Mouse (Mus musculus): ENCODE data around the gene Adamts2. TPM values are rescaled to one million over a fixed set of nuclear protein-coding genes. Genes with fewer than 3 reads are reported as not detected.

Gene Adamts2
- total and polyA plus RNA-seq, 3 experiments = not detected

GRCm38 (mm10) chr11:50797674-50798073, 195.8 kb downstream of the Adamts2 start:
- H3K27ac ChIP-seq (ENCODE audit: insufficient read depth, low read depth) = no peak overlapping the region
- no peaks in the 10 kb centered on the region for H3K79me2 ChIP-seq (replicated peaks; ENCODE audit: control insufficient read depth, extremely low read depth, insufficient read depth, poor library complexity, severe bottlenecking)
- no peak overlapping the region for H3K4me2 ChIP-seq (ENCODE audit: insufficient read depth, low read depth, poor library complexity, severe bottlenecking)
- H3K4me1 ChIP-seq (ENCODE audit: control insufficient read depth in 1 of 2, insufficient read depth in 2 of 2) = no peaks in the 10 kb centered on the region
- H3K36me3 ChIP-seq (replicated peaks in 1 of 2; ENCODE audit: control insufficient read depth in 1 of 2, insufficient read depth in 1 of 2, low read length in 1 of 2) = no peaks in the 10 kb centered on the region
- H3K4me3 ChIP-seq (replicated peaks in 1 of 3; ENCODE audit: low read depth in 2 of 3, low read length in 2 of 3, poor library complexity in 1 of 3) = no peak overlapping the region
- no peak for DNase-seq (ENCODE audit: extremely low read depth)
- in situ Hi-C loops (cut with MboI; ENCODE audit: low pct_ligation_motif_present, low pct_unique_long_range_greater_than_20kb, low sequenced_read_pairs) = loop anchor here (25.0 kb wide), 1 partner anchor 265 kb away; the partner anchor contains the start of gene Zfp354a
- no peak for TF ChIP-seq MAX (IDR thresholded peaks at IDR 0.05; ENCODE audit: low read length)
- TF ChIP-seq ZC3H11A (IDR thresholded peaks at IDR 0.05; ENCODE audit: low read depth, low read length) = no peak
- no peak for TF ChIP-seq MAZ (IDR thresholded peaks at IDR 0.05; ENCODE audit: low read depth, low read length)
- TF ChIP-seq TCF12 (IDR thresholded peaks at IDR 0.05; ENCODE audit: low read depth, low read length) = no peak
- no peak for TF ChIP-seq ZKSCAN1 (IDR thresholded peaks at IDR 0.05; ENCODE audit: borderline replicate concordance, low read depth, low read length)
- no peak for TF ChIP-seq POLR2A (IDR thresholded peaks at IDR 0.05; ENCODE audit: low read depth, low read length)
- no peak for TF ChIP-seq NELFE (IDR thresholded peaks at IDR 0.05; ENCODE audit: low read depth, low read length)
- TF ChIP-seq IRF4 (IDR thresholded peaks at IDR 0.05; ENCODE audit: low read depth, low read length) = no peak
- dilution Hi-C loops (cut with MboI; ENCODE audit: extremely low pct_ligation_motif_present, extremely low pct_unique_long_range_greater_than_20kb, low sequenced_read_pairs) = no loop called here
- H3K9ac ChIP-seq (ENCODE audit: insufficient read depth, low read depth) = no peak overlapping the region
- peaks cover 23% of the 10 kb centered on the region for H3K27me3 ChIP-seq (replicated peaks)
- H3K9me3 ChIP-seq (replicated peaks; ENCODE audit: low read length) = no peaks in the 10 kb centered on the region

- TF ChIP-seq ZC3H11A (IDR thresholded peaks at IDR 0.05; ENCODE audit: low read depth, low read length) (no peak), IRF4 (IDR thresholded peaks at IDR 0.05; ENCODE audit: low read depth, low read length) (no peak), SMC3 (IDR thresholded peaks at IDR 0.05; ENCODE audit: low read depth, low read length) (peak; percentile 63), ELF1 (IDR thresholded peaks at IDR 0.05; ENCODE audit: low read depth, low read length) (peak; percentile 23; the same call in 1 of the 2 replicates), MYC (IDR thresholded peaks at IDR 0.05; ENCODE audit: low read depth, low read length) (no peak), NELFE (IDR thresholded peaks at IDR 0.05; ENCODE audit: low read depth, low read length) (no peak), TBP (conservative IDR thresholded peaks at IDR 0.05; ENCODE audit: low read depth, low read length) (no peak), MXI1 (IDR thresholded peaks at IDR 0.05; ENCODE audit: low read depth, low read length) (no peak), CTCF (conservative IDR thresholded peaks at IDR 0.05 in 1 of 2, IDR thresholded peaks at IDR 0.05 in 1 of 2; ENCODE audit: low read depth in 2 of 2, low read length in 2 of 2) (peak in 1 of 2 experiments; percentile 69; a peak in 3 of 4 replicates), USF2 (conservative IDR thresholded peaks at IDR 0.05; ENCODE audit: low read depth, low read length) (no peak), MAX (IDR thresholded peaks at IDR 0.05; ENCODE audit: low read length) (no peak), RAD21 (IDR thresholded peaks at IDR 0.05; ENCODE audit: low read depth, low read length) (peak; percentile 77), E2F4 (IDR thresholded peaks at IDR 0.05; ENCODE audit: insufficient replicate concordance, low read depth, low read length) (no peak)
- no peaks in the 10 kb centered on the region for H3K79me2 ChIP-seq (replicated peaks; ENCODE audit: control insufficient read depth, extremely low read depth, insufficient read depth, poor library complexity, severe bottlenecking)
- dilution Hi-C loops (cut with MboI; ENCODE audit: extremely low pct_ligation_motif_present, extremely low pct_unique_long_range_greater_than_20kb, low sequenced_read_pairs) = no loop called here
Measured at GRCm38 (mm10) chr11:50798836-50799235, 197.0 kb downstream of the Adamts2 start.

More at GRCm38 (mm10) chr11:50798836-50799235, 197.0 kb downstream of the Adamts2 start:
- H3K9ac ChIP-seq (ENCODE audit: insufficient read depth, low read depth) = no peak overlapping the region
- peaks cover 27% of the 10 kb centered on the region for H3K27me3 ChIP-seq (replicated peaks)
- peak; percentile 16 for DNase-seq (ENCODE audit: extremely low read depth)
- H3K4me1 ChIP-seq (ENCODE audit: control insufficient read depth in 1 of 2, insufficient read depth in 2 of 2) = no peaks in the 10 kb centered on the region
- in situ Hi-C loops (cut with MboI; ENCODE audit: low pct_ligation_motif_present, low pct_unique_long_range_greater_than_20kb, low sequenced_read_pairs) = loop anchor here (25.0 kb wide), 1 partner anchor 263 kb away; the partner anchor contains the start of gene Zfp354a
- no peak overlapping the region for H3K4me3 ChIP-seq (replicated peaks in 1 of 3; ENCODE audit: low read depth in 2 of 3, low read length in 2 of 3, poor library complexity in 1 of 3)
- H3K27ac ChIP-seq (ENCODE audit: insufficient read depth, low read depth) = no peak overlapping the region
- no peaks in the 10 kb centered on the region for H3K9me3 ChIP-seq (replicated peaks; ENCODE audit: low read length)
- H3K36me3 ChIP-seq (replicated peaks in 1 of 2; ENCODE audit: control insufficient read depth in 1 of 2, insufficient read depth in 1 of 2, low read length in 1 of 2) = no peaks in the 10 kb centered on the region
- no peak overlapping the region for H3K4me2 ChIP-seq (ENCODE audit: insufficient read depth, low read depth, poor library complexity, severe bottlenecking)

Measured in CH12.LX (cell line).